Mouse (Mus musculus) liver, embryonic 15.5 days (tissue): ENCODE results near the gene Neurod2. TPM values are rescaled to one million over a fixed set of nuclear protein-coding genes. Genes with fewer than 3 reads are reported as not detected.

Source experiments
- ATAC-seq: fragments of 200-750 bp; cut with Nextera tagmentation; 2 replicates; pipeline ENCODE4 v1.8.0; 2017; ENCODE audit warnings: moderate number of reproducible peaks, mild to moderate bottlenecking, moderate library complexity; ENCODE audit not compliant: insufficient read depth
- H3K27ac ChIP-seq: fragments of 300-500 bp; sonication (generic); replicated peaks from 2 replicates; pipeline ENCODE4 v1.5.1; 2015; ENCODE audit warnings: mild to moderate bottlenecking, inconsistent platforms
- H3K27me3 ChIP-seq: fragments of 300-500 bp; sonication (generic); 2 replicates; pipeline ENCODE4 v1.6.1; 2015; ENCODE audit warnings: mild to moderate bottlenecking, inconsistent platforms
- H3K36me3 ChIP-seq: fragments of 300-500 bp; sonication (generic); replicated peaks from 2 replicates; pipeline ENCODE4 v1.6.1; 2015; ENCODE audit warnings: moderate library complexity, mild to moderate bottlenecking, inconsistent platforms
- H3K4me1 ChIP-seq: fragments of 300-500 bp; sonication (generic); replicated peaks from 2 replicates; pipeline ENCODE4 v1.6.1; 2015; ENCODE audit warnings: inconsistent platforms
- H3K4me2 ChIP-seq: fragments of 300-500 bp; sonication (generic); 2 replicates; pipeline ENCODE4 v1.6.1; 2015; ENCODE audit warnings: moderate library complexity, mild to moderate bottlenecking, inconsistent platforms
- H3K4me3 ChIP-seq: fragments of 300-500 bp; sonication (generic); replicated peaks from 2 replicates; pipeline ENCODE4 v1.5.1; 2015; ENCODE audit warnings: mild to moderate bottlenecking, inconsistent platforms
- H3K9ac ChIP-seq: fragments of 300-500 bp; sonication (generic); 2 replicates; pipeline ENCODE4 v1.6.1; 2015; ENCODE audit warnings: moderate library complexity, mild to moderate bottlenecking, inconsistent platforms
- H3K9me3 ChIP-seq: fragments of 300-500 bp; sonication (generic); replicated peaks from 2 replicates; pipeline ENCODE4 v1.6.1; 2016; ENCODE audit warnings: inconsistent platforms
- WGBS: fragments of 180-500 bp; shearing (Covaris S2); methylation state at CpG from one replicate; pipeline ENCODE4 v1.1.7; 2015; ENCODE audit warnings: mixed read lengths; ENCODE audit not compliant: insufficient replicate concordance; 5-methylcytosine and 5-hydroxymethylcytosine counted together
- polyA plus RNA-seq: library from polyadenylated mRNA; unstranded; fragments of >200 nt; fragmentation: Nextera tagmentation; extraction: Ambion mirVana; gene quantifications from 2 replicates; pipeline ENCODE4 v1.2.1, GENCODE M21; 2015

Gene Neurod2
- polyA plus RNA-seq, 1 experiment from 2014 or later: not detected

DNA sequence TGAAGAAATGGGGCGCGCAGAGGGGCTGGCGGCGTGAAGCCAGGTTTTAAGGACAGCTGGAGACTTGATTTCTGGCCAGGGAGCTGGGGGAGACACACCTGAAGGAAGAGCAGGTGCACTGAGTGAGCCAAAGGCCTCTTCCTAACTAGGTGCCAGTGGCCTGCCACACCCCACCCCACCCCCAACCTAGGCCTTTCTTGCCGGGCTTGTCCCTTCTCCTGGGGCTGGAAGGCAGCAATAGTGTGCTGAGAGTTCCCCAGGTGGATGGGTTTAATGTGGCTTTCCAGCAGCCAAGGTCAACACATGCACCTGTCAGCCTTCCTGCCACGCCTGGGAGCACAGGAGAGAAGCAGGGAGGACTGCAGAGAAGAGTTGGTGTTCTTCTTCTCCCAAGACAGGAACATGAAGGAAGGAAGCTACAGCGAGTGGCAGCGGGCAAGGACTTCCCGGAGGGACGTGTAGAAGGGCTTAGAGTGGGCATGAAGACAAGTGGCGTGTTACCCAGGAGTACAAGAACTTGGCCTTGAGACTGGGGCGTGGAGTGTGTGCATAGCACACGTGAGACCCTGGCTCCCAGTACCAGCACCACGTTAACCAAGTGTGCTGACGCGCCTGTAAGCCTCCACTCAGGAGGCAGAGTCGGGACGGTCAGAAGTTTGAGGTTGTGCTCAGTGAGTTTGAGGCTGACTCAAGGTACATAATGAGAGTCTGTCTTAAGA, 23.0 kb upstream of the Neurod2 start:
- no peak overlapping the region for H3K4me2 ChIP-seq
- H3K4me1 ChIP-seq: peaks cover 31% of the 10 kb centered on the region
- no peak overlapping the region for H3K27ac ChIP-seq
- WGBS: 56% methylated on average over 18 of the region's 18 CpGs
- no peaks in the 10 kb centered on the region for H3K9me3 ChIP-seq
- no peak overlapping the region for H3K9ac ChIP-seq
- peaks cover 79% of the 10 kb centered on the region for H3K27me3 ChIP-seq
- no peak overlapping the region for H3K4me3 ChIP-seq
- no peak for ATAC-seq
- no peaks in the 10 kb centered on the region for H3K36me3 ChIP-seq

DNA sequence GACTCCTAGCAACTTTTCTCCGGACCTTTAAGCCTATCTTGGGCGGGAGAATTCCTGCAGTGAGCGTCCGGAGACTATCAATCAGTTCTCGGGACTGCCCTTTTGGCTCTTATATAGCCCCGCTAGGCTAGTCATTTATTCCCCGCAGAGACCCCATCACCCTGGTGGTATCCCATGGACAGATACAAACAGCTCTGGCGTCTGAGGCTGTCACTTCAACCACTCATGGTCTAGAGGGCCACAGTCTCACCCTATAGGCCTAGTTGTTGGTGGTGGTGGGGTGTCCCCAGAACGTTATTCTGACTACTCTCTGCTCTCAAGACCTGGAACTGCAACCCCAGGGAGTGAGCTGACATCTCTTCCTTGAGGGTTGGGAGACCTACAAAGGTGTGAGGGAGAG, 19.9 kb upstream of the Neurod2 start:
- 11% methylated on average over 9 of the region's 9 CpGs for WGBS
- Histone ChIP-seq H3K9me3 (no peaks in the 10 kb centered on the region), H3K4me3 (0 out of 2 replicates have a peak overlapping the region, but pooled peaks have one; percentile 30), H3K9ac (no peak overlapping the region), H3K4me1 (peaks cover 14% of the 10 kb centered on the region), H3K4me2 (no peak overlapping the region), H3K36me3 (no peaks in the 10 kb centered on the region), H3K27ac (no peak overlapping the region), H3K27me3 (peaks cover 98% of the 10 kb centered on the region)
- no peak for ATAC-seq

DNA sequence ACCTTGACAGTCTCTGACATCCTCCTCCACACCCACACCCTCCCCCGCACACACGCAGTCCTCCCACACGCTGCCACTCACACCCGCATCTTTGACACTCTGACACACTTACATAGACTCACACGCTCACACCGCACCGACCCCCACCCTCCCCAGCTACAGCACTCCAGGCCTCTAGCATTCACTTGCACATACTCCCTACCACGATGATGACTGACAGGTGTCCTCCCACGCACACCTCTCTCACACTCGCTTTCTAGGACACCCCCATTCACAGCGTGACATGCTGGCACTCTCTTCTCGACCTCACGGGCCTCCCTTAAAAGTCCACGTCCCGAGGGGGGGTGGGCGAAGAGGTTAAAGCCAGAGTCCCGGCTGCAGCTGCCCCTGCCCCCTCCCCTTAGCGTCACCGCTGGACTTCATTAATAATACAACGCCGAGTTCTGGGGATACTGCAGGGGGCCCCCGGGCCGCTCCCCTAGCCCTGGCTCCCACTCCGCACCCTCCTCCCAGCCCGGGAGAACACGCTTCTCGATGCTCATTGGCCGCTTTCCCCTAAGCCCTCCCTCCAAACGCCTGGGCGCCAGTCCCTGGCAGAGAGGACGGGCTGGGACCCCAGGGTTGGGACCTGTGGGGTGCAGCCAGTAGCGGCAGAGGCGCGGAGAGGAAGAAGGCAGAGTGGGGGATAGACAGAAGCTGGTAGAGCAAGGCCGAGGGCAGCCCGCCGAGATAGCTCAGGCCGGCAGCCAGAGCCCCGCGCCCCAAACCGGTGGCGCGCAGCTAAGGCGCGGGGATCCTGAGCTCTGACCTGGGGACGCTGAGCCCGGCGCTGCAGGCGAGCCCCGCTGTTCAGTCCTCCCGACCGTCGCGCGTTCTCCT, 18.9 kb upstream of the Neurod2 start, which contains the start of gene Ppp1r1b:
Ppp1r1b (plus strand) TSS at position 322 of the 879 bp plus-strand sequence.
- Histone ChIP-seq H3K36me3 (no peaks in the 10 kb centered on the region), H3K27me3 (peaks cover 95% of the 10 kb centered on the region), H3K9ac (no peak within 1 kb of the TSS), H3K4me2 (peak within 1 kb of the TSS; percentile 56), H3K4me1 (peaks cover 14% of the 10 kb centered on the region), H3K4me3 (peak within 1 kb of the TSS; percentile 30), H3K9me3 (no peaks in the 10 kb centered on the region), H3K27ac (no peak within 1 kb of the TSS)
- no peak for ATAC-seq
- WGBS: 2% methylated on average over 55 of the region's 55 CpGs

DNA sequence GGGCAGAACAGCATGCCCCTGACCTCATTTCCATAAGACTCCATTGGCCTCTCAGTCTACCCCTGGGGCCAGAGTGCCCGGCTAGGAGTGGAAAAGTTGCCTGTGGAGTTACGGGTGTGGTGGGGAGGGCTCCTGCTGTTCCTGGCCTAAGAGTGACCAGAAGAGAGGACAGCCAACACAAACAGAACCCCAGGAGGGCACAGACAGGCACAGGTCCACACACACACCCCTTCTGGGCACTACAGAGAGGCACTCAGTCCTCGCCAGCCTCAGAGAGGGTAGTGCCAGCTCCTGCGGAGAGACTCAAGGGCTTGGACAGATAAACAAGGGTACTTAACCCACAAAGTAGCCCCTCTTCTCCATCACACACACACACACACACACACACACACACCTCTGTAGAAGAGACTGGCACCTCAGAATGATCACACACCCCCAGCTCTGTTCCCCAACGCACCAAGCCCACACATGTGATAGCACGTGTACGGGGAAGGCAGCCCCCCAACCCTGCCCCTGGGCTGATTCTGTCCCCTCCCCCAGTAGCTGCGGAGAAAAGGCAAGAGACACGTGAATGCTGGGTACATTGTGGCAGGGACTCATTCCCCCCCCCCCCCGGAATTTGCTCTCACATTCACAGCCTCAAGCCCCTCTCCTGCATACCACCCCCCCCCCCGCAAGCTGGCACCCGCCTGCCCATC, 18.1 kb upstream of the Neurod2 start:
- no peaks in the 10 kb centered on the region for H3K36me3 ChIP-seq
- no peak overlapping the region for H3K4me2 ChIP-seq
- 8% methylated on average over 12 of the region's 12 CpGs for WGBS
- ATAC-seq: no peak
- no peak overlapping the region for H3K4me3 ChIP-seq
- no peaks in the 10 kb centered on the region for H3K9me3 ChIP-seq
- H3K27ac ChIP-seq: no peak overlapping the region
- no peak overlapping the region for H3K9ac ChIP-seq
- peaks cover 14% of the 10 kb centered on the region for H3K4me1 ChIP-seq
- H3K27me3 ChIP-seq: peaks cover 95% of the 10 kb centered on the region

DNA sequence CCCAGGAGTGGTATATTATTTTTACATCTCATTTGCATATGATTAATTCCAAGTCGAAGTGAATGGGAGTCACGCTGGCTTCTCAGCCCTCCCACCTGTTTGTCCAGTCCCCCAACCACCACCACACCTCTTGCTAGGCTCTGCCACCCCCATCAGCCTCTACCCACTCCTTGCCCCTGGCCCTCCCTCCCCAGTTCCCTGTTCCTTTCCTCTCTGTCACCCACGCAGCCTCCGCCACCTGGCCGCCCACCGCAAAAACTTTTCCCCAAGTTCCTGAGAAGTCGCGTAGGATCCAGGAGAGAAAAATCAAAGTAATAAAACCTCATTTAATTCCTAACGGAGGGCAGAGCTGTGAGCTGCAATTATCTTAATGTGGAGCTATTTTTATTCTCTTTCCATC, 16.7 kb upstream of the Neurod2 start:
- H3K36me3 ChIP-seq: no peaks in the 10 kb centered on the region
- H3K9me3 ChIP-seq: no peaks in the 10 kb centered on the region
- H3K27me3 ChIP-seq: peaks cover 95% of the 10 kb centered on the region
- H3K4me2 ChIP-seq: no peak overlapping the region
- H3K4me1 ChIP-seq: peaks cover 18% of the 10 kb centered on the region
- H3K9ac ChIP-seq: no peak overlapping the region
- no peak overlapping the region for H3K4me3 ChIP-seq
- ATAC-seq: no peak
- 17% methylated on average over 9 of the region's 9 CpGs for WGBS
- no peak overlapping the region for H3K27ac ChIP-seq

DNA sequence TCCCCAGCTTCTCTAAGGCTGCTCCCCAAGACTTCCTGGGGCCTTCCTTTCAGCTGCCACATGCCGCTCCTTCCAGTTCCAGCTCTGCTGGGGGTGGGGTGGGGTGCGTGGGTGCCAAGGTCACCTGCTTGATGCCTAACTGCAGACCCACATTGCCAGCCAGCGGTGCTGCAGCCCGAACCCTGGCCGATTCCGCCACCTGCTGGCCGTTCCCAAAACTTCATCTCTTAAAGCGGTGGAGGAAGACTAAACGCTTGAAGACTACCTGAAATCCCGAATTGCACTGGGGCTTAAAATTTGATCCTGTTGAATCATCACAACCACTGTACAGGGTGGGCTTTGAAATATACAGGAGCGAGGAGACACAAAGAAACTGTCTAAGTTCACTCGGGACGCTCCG, 15.8 kb upstream of the Neurod2 start:
- WGBS: 1% methylated on average over 14 of the region's 14 CpGs
- Histone ChIP-seq H3K4me3 (no peak overlapping the region), H3K27me3 (peaks cover 94% of the 10 kb centered on the region), H3K9me3 (no peaks in the 10 kb centered on the region), H3K36me3 (no peaks in the 10 kb centered on the region), H3K4me2 (0 out of 2 replicates have a peak overlapping the region, but pooled peaks have one; percentile 23), H3K4me1 (peaks cover 18% of the 10 kb centered on the region), H3K9ac (no peak overlapping the region), H3K27ac (no peak overlapping the region)
- no peak for ATAC-seq

DNA sequence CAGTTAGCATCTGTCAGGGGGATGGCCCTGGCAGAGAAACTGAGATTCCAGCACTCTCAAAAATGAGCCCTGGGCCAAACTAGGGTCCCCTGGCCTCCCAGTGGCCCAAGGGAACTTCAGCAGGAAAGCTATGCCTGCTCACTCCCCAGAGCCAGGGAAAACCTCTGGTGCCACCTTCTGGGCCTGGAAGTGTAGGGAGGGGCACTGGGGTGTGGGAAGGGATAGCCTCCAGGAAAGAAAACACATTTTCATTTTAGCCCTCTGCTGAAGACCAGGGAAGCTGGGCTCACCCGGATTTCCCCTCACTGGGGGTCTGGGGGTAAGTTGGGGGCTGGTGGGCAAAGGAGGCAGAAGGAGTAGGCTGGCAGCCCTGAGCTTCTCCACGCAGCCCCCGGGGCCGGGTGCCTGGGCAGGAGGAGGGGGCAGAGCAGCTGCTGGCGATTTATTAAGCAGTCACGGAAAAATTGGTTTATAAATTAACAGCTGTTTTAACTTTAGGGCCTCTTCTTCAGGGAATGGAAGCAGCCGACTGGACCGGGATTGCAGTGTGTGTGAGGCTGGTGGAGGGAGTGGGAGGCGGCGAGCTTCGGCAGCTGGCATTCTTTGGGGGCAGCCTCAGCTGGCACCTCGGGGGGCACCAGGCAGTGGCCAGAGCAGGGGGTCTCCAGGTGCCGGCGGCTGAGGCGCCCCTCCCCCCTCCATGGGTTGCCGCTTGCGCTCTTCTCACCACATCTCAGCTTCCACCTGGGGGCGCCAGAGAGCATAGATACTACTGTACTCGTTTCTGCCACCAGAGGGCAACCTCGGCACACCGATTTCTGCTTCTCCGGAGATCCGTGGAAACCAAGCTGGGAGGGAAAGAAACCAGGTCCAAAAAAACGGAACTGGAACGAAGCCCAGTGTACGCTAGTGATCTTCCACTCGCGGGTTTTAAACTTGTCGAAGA, 12.8 kb upstream of the Neurod2 start:
- no peaks in the 10 kb centered on the region for H3K36me3 ChIP-seq
- peaks cover 19% of the 10 kb centered on the region for H3K4me1 ChIP-seq
- peak; percentile 55; the same call in 1 of the 2 replicates for ATAC-seq
- no peak overlapping the region for H3K4me3 ChIP-seq
- no peak overlapping the region for H3K27ac ChIP-seq
- H3K9me3 ChIP-seq: no peaks in the 10 kb centered on the region
- H3K4me2 ChIP-seq: peak overlapping the region; percentile 54
- H3K9ac ChIP-seq: no peak overlapping the region
- WGBS: 3% methylated on average over 29 of the region's 29 CpGs
- peaks cover 94% of the 10 kb centered on the region for H3K27me3 ChIP-seq

DNA sequence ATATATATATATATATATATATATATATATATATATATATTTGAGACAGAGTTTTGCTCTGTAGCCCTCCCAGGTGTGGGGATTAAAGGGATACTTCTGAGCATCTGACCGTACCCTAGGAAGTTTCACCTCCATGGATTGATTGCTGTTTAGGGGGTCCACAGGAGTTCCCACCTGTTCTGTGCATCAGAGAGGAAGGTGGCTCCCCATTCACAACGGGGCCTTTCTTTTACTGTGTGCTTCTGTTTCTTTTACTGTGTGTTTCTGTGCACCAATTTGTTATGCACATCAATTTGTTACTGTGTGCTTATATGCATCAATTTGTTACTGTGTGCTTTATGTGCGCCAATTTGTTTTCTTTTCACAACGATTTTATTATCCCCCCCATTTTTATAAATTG, 11.7 kb upstream of the Neurod2 start:
- ATAC-seq: no peak
- no peak overlapping the region for H3K4me2 ChIP-seq
- 46% methylated on average over 4 of the region's 4 CpGs for WGBS
- no peak overlapping the region for H3K4me3 ChIP-seq
- H3K9ac ChIP-seq: no peak overlapping the region
- no peak overlapping the region for H3K27ac ChIP-seq
- H3K36me3 ChIP-seq: no peaks in the 10 kb centered on the region
- H3K27me3 ChIP-seq: peaks cover 94% of the 10 kb centered on the region
- H3K9me3 ChIP-seq: no peaks in the 10 kb centered on the region
- H3K4me1 ChIP-seq: peaks cover 19% of the 10 kb centered on the region

DNA sequence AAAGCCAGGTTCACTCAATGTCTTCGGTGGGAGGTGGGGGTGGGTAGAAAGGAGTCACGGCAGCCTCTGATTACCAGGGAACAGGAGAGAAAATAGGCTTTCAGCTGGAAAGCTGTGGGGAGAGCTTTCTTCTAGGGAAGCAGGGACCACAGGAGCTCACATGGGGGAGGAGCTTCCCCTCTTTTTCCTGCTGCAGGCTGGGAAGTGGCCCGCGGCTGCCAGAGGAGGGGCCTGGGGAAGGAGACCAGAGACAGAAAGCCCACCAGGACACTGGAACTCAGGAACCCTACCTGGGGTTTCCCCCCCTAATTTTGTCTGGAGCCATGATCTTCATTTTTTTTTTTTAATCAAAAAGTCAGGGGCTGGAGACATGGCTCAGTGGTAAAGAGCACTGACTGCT, 11.1 kb upstream of the Neurod2 start:
- Histone ChIP-seq H3K4me3 (no peak overlapping the region), H3K4me1 (peaks cover 19% of the 10 kb centered on the region), H3K27me3 (peaks cover 94% of the 10 kb centered on the region), H3K27ac (no peak overlapping the region), H3K36me3 (no peaks in the 10 kb centered on the region), H3K9ac (no peak overlapping the region), H3K9me3 (no peaks in the 10 kb centered on the region), H3K4me2 (no peak overlapping the region)
- 9% methylated on average over 4 of the region's 4 CpGs for WGBS
- no peak for ATAC-seq

DNA sequence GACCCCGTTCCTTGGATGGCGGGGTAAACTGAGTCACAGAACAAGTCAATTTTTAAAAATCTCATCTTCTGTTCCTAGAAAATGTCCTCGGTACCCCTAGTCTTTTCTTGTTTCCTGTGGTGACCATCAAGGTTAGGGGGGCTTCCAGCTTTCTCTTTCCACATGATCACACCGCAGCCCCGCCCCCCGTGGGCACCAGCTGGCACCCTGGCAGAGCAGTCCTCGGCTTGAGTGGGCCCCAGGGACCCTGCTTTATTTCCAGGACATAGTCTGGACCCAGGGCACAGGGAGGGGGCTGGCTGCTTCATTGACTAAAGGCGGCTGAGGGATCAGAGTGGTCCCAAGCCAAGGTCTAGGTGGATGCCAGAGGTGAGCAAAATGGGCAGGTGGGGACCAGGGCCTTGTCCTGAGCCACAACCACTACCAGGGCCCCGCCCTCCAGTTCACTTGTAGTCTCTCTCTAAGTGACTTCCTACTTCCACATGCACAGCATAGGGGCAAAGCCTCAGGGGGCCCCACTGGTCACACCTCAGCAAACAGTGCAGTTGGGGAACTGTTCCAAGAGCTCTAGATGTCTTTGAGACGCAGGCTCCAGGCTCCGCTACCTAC, 10.3 kb upstream of the Neurod2 start:
- Histone ChIP-seq H3K4me2 (peak overlapping the region; percentile 65; the same call in 1 of the 2 replicates), H3K36me3 (no peaks in the 10 kb centered on the region), H3K27me3 (peaks cover 95% of the 10 kb centered on the region), H3K4me1 (peaks cover 21% of the 10 kb centered on the region), H3K9ac (no peak overlapping the region), H3K4me3 (no peak overlapping the region), H3K9me3 (no peaks in the 10 kb centered on the region), H3K27ac (no peak overlapping the region)
- ATAC-seq: no peak
- 10% methylated on average over 11 of the region's 11 CpGs for WGBS
